Mouse (Mus musculus): ENCODE measurements at regions not wholly inside any gene's neighbourhood (a gene's known extent, or its start where the extent isn't known, plus 50 kb on each side); places are given as distances from the start of the nearest gene placed in this dataset.

DNA sequence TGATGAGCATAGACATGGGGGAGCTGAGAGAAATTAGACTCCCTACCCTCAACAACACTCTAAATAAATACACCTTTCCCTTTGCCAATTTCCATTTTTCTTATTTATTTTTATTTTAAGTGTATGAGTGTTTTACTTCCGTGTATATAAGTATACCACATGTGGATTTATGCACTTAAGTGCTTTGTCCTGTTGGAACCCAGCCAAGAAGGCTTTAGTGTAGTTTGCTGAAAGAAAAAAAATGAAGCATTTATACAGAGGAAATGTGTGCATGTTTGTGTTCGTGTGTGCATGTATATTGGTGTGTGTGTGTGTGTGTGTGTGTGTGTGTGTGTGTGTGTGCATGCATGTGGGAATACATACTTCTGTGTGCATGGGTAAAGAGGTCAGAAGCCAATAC, 157.6 kb upstream of the Tbl1x start:
- TF ChIP-seq GATA1 (IDR thresholded peaks at IDR 0.05; ENCODE audit: borderline replicate concordance, low read length) (no peak), FLI1 (IDR thresholded peaks at IDR 0.05; ENCODE audit: low read length) (no peak)
